Mouse (Mus musculus) E14TG2a.4 (cell line): ENCODE measurements around the gene Ntm.

Source experiments
- CTCF ChIP-seq: conservative IDR thresholded peaks from 2 replicates; pipeline ENCODE4 v1.5.1; 2014; ENCODE audit warnings: low read length
- POU5F1 ChIP-seq: IDR thresholded peaks from 2 replicates; pipeline ENCODE4 v1.6.1; 2014; ENCODE audit warnings: low read length, borderline replicate concordance

GRCm38 (mm10) chr9:29748070-29748469, 214.9 kb downstream of the Ntm start:
- TF ChIP-seq POU5F1 (no peak), CTCF (no peak)
